Mouse (Mus musculus): ENCODE results near the gene Zhx3. TPM values are rescaled to one million over a fixed set of nuclear protein-coding genes. Genes with fewer than 3 reads are reported as not detected.
A peak's percentile ranks its signal among the peaks of the same experiment; 100 is the strongest.

Gene Zhx3
- total and polyA plus RNA-seq, 3 experiments, result 7.9 to 36.8 (median 36.7) TPM

DNA sequence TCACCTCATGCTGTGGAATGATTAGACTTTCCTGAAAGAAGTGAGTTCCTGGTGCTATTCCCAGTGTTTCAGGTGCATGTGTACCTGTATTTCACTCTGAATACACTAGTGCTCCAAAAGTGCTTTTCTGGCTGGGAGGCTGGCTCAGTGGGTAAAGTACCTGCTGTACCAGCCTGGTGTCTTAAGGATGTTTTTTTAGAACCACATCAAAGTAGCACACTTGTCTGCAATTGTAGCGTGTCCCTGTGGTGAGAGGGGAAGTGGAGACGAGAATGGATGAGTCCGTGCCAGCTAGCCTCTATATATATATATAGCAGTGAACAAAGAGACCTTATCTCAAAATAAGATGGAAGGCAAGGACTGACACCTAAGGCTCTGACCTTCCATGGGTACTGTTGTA, 171.2 kb downstream of the Zhx3 start:
- Histone ChIP-seq H3K27me3 (ENCODE audit: control insufficient read depth, insufficient read depth, low read length) (no peaks in the 10 kb centered on the region), H3K4me1 (ENCODE audit: control insufficient read depth, insufficient read depth, low read length) (peaks cover 2% of the 10 kb centered on the region; the same call in 1 of the 2 replicates), H3K79me2 (replicated peaks; ENCODE audit: control insufficient read depth, insufficient read depth, low read length) (no peaks in the 10 kb centered on the region), H3K4me3 (no peak overlapping the region), H3K9ac (ENCODE audit: low read depth, low read length) (no peak overlapping the region), H3K27ac (no peak overlapping the region), H3K36me3 (ENCODE audit: control insufficient read depth, insufficient read depth, low read length) (peaks cover 35% of the 10 kb centered on the region)
- 30% methylated on average over 3 of the region's 3 CpGs for whole genome bisulfite sequencing
- intact Hi-C loops (cut with DNase I), result loop anchor here (5.0 kb wide), 1 partner anchor 54 kb away; the partner anchor contains the start of gene Top1
- no peak for DNase-seq
- no peak for TF ChIP-seq EP300 (IDR thresholded peaks at IDR 0.05; ENCODE audit: insufficient read depth, low read depth, low read length)
- TF ChIP-seq POLR2A (IDR thresholded peaks at IDR 0.05; ENCODE audit: insufficient read depth, low read depth, low read length), result no peak
- TF ChIP-seq CTCF (IDR thresholded peaks at IDR 0.05), result no peak

DNA sequence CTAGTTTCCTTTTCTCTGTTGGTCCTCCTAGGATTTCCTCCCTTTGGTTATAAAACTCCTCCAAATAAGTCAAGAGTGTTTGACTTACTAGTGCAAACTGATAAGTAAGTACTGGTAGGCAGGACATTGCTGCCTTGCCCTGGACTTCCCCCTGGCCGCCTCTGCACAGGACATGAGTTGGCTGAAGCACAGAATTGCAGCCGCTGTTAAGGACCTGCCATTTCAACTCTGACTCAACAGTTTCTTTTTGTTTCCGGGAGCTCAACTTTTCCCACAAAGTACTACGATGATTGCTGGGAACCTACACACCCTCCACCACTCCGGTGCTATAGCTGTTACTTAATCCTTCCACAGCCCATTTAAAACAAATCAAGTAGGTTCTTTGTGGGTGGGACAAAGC, 172.5 kb downstream of the Zhx3 start:
- intact Hi-C loops (cut with DNase I), result loop anchor here (5.0 kb wide), 1 partner anchor 53 kb away; the partner anchor contains the start of gene Top1
- Histone ChIP-seq H3K27me3 (ENCODE audit: control insufficient read depth, insufficient read depth, low read length) (no peaks in the 10 kb centered on the region), H3K79me2 (replicated peaks; ENCODE audit: control insufficient read depth, insufficient read depth, low read length) (no peaks in the 10 kb centered on the region), H3K4me3 (no peak overlapping the region), H3K36me3 (ENCODE audit: control insufficient read depth, insufficient read depth, low read length) (peaks cover 35% of the 10 kb centered on the region), H3K27ac (peak overlapping the region; percentile 76), H3K4me1 (ENCODE audit: control insufficient read depth, insufficient read depth, low read length) (peaks cover 2% of the 10 kb centered on the region; the same call in 1 of the 2 replicates), H3K9ac (ENCODE audit: low read depth, low read length) (no peak overlapping the region)
- TF ChIP-seq CTCF (IDR thresholded peaks at IDR 0.05) (peak; percentile 27; the same call in 1 of the 2 replicates), EP300 (IDR thresholded peaks at IDR 0.05; ENCODE audit: insufficient read depth, low read depth, low read length) (peak; percentile 67; the same call in 1 of the 2 replicates), POLR2A (IDR thresholded peaks at IDR 0.05; ENCODE audit: insufficient read depth, low read depth, low read length) (no peak)
- peak; percentile 59 to 76 for DNase-seq
- WGBS, result 2% methylated on average over 5 of the region's 5 CpGs

Other genes starting within 250 kb of the Zhx3 start
- gene Top1, start 227.1 kb downstream of the Zhx3 start, total RNA-seq (2021), result 10 to 100 TPM; 44.1 to 46.8 TPM
- gene Top1, start 227.1 kb downstream of the Zhx3 start, polyA plus RNA-seq (2012; rRNA removed), result 5.6 and 6.9 TPM in 2 replicates
- gene Plcg1, start 141.7 kb downstream of the Zhx3 start, total RNA-seq (2021), result 10 to 100 TPM; 56.4 to 67.2 TPM
- 45.8 and 66.5 TPM in 2 replicates for gene Plcg1, start 141.7 kb downstream of the Zhx3 start, polyA plus RNA-seq (2012; rRNA removed)
- 1 to 10 TPM; 4.6 to 7.2 TPM for gene Lpin3, start 7.7 kb upstream of the Zhx3 start, total RNA-seq (2021)
- 4.4 and 5.4 TPM in 2 replicates for gene Lpin3, start 7.7 kb upstream of the Zhx3 start, polyA plus RNA-seq (2012; rRNA removed)
- 1 to 10 TPM; 1.5 to 2.8 TPM for gene Emilin3, start 39.3 kb upstream of the Zhx3 start, total RNA-seq (2021)
- gene Emilin3, start 39.3 kb upstream of the Zhx3 start, polyA plus RNA-seq (2012; rRNA removed), result 0.04 TPM in 1 of 2 replicates, not detected in the other
- 10 to 100 TPM; 42.9 to 66.8 TPM for gene Chd6, start 236.1 kb upstream of the Zhx3 start, total RNA-seq (2021)
- gene Chd6, start 236.1 kb upstream of the Zhx3 start, polyA plus RNA-seq (2012; rRNA removed), result 12.2 and 22.1 TPM in 2 replicates